Mouse (Mus musculus): ENCODE measurements around the gene Mars.

Gene Mars

GRCm38 (mm10) chr10:127285644-127286043, 25.9 kb downstream of the Mars start:
- DNase-seq: peak in 1 of 2 experiments; percentile 20

- DNase-seq: no peak
These were observed 26.7 kb downstream of the Mars start for GRCm38 (mm10) chr10:127284724-127285500.

GRCm38 (mm10) chr10:127284105-127284622, 27.4 kb downstream of the Mars start:
- DNase-seq: peak in 1 of 2 experiments; percentile 14

GRCm38 (mm10) chr10:127282620-127283215, 28.9 kb downstream of the Mars start:
- no peak for DNase-seq

DNA sequence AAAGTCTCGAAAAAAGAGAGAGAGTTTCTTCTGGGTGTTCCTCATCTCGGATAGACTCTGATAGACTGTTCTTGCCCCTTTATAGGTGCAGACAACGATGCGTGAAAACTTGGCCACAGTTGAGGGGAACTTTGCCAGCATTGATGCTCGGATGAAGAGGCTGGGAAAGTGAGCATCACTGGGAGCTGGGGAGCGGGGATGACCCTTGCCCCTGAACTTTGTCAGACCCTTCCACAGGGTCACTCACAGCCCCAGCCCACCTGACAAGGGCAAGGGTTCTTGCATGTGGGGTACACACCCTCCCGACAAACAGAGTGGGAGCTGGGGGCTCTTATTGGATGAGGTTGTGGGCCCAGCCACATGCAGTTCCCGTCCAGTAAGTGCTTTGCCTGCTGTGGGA, 30.3 kb downstream of the Mars start:
- no peak for DNase-seq

DNA sequence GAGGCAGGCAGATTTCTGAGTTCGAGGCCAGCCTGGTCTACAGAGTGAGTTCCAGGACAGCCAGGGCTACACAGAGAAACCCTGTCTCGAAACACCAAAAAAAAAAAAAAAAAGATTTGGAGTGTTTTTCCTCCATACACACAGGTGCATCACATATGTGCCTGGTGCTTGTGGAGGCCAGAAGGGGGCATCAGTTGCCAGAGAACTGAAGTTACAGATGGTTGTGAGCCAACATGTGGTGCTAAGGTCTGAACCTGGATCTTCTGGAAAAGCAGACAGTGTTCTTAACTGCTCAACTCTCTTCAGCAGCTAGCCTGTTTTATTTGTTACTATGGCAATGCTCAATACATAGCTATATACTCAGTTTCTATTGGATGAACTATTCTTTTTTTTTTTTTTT, 31.9 kb downstream of the Mars start:
- no peak for DNase-seq

- DNase-seq: no peak
These were observed 37.1 kb downstream of the Mars start for GRCm38 (mm10) chr10:127274261-127275022.

DNA sequence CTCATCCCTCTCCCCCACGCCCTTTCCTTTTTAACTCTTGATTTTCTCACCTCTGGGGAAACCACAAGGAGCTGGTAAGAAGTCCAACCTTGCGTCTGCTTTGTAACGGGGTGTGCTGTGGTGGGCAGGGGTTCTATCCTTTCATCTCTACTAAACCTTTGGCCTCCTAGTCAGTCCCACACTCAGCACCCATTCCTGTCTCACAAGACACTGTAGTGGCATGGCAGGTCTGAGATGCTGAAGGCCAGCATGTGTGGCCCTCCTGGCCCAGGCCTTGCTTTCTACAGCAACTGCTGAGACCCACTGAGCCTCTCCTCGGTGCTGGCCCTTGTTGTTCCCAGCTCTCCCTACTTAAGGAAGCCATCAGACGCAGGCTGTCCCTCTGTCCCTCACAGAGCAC, 39.2 kb downstream of the Mars start:
- DNase-seq: no peak

DNA sequence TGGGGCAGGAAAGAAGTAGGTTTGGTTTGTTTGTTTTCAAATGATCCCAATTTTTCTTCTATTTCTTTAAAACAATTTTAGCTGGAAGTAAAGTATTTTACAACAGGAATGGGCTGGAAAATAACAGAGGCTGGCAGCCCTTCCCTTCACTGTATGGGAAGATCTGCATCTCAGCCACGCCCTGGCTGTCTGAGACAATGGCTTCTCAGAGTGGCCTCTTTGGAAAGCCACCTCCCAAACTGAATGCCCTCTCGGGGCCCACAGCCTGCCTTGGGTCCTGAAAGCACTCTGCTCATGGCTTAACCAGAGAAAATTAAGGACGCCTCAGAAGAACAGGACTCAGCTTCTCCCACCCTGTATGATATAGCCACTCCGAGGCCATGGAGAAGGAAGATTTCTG, 41.7 kb downstream of the Mars start:
- no peak for DNase-seq

DNA sequence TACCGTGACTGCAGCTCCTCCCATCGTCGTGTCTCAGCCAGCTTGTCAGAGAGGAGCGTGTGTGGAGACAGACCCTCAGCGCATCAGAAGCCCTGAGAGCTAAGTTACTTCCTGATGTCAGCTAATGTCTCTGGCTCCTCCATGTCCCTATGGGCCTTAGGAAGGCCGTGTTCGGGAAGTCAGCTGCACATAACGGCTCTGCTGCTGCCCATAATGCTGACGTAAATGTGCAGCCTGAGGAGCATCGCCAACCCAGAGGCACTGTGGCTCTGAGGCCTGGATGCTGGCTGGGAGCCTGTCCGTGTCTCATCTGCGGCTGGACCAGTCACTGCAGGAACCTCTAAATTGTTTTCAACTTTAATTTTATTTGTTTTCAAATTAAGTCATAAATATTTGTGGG, 42.5 kb downstream of the Mars start:
- DNase-seq: peak in 1 of 2 experiments; percentile 37

- DNase-seq: no peak
These were observed 43.2 kb downstream of the Mars start for GRCm38 (mm10) chr10:127268401-127268800.

- no peak for DNase-seq
These were observed 44.3 kb downstream of the Mars start for GRCm38 (mm10) chr10:127267318-127267717.

- peak; percentile 91 to 94 for DNase-seq
These were observed 45.2 kb downstream of the Mars start, which contains the start of gene Dctn2 for GRCm38 (mm10) chr10:127266112-127267091. Gene Dctn2, plus strand, starts transcription at chr10:127266368.

DNA sequence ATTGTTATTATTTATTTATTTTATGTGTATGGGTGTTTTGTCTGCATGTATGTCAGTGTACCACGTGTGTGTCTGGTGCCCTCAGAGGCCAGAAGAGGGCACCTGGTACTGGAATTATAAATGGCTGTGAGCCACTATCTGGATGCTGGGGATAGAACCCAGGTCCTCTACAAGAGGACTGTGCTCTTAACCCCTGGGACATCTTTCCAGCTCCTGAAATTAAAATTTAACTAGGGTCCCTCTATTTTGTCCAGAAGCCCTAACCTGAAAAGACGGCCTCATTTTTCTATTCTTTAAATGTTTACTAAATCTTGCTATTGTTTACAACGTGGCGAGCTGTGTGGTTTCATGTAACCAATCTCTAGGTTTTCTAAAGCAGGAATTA, 45.9 kb downstream of the Mars start:
- no peak for DNase-seq

DNA sequence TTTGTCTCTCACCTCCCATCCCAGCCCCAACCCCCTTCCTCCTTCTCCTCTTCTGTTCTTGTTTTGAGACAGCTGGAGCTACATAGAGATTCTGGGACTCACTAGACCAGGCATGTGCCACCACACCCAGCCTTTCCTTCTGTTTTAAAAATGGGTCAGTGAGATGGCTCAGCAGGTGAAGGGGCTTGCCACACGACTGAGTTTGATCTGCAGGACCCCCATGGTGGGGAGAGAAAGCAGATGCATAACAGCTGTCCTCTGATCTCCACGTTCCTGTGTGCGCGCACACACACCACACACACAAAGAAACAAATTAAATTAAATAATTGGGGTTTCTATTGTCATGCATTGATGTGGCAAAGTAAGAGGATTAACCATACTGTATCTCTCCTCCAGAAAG, 46.6 kb downstream of the Mars start:
- no peak for DNase-seq

GRCm38 (mm10) chr10:127264336-127264735, 47.2 kb downstream of the Mars start:
- no peak for DNase-seq

DNA sequence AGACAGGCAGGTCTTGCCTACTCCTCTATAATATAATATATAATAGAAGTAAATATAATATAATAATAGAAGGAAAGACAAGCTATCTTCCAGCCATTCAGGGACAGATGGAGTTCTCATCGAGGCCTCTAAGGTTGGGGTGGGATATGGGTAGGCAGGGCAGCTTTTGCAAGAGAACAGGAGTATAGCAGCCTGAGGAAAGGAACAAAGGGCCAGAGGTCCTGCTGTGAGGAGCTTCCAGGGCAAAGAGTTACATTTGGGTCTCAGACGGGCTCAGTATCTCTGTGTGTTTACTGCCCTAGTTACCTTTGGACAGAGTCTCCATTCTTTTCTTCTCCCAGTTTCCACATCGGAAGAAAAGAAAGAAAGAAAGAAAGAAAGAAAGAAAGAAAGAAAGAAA, 48.0 kb downstream of the Mars start:
- no peak for DNase-seq

DNA sequence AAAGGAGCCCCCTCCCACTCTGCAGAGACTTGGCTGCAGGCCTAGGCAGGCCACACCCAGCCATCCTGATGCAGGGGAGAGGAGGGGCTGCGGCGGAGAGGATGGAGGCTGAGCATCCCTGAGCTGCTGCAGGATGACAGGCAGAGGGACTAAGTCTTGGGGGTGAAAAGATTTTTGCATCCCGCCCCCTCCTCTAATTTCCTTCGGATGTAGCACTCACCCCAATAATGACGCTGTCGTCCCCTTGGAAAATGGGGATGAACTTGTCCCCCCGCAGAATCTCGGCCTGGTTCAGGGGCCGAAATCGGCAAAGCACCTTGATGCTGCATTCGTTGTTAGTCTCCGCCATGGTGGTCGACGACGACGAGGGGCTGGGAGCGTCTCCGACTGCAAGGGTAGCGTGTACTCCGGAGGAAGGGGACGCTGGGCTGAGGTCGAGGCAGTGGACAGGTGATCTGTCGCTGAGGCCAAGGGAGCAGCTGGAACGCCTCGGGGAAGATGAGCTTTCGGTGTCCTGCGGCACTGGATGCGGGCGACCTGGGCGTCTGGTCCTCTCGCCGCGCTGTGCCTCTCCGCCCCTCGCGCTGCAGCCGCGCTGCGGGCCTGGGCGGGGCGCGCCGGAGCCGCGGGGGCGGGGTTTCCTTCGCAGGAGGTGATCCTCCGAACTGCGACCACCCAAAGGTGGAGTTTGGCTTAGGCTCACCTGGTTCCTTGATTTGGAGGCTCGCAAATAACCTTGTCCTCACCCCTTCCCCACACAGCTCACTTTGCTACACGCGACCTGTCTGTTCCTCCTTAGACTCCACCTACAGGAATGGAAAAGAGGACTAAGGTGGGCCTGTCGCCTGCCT, 48.8 kb downstream of the Mars start, which contains the start of gene Kif5a:
Kif5a (minus strand) TSS at position 801 of the 851 bp plus-strand sequence.
- DNase-seq: peak; percentile 77 to 86

DNA sequence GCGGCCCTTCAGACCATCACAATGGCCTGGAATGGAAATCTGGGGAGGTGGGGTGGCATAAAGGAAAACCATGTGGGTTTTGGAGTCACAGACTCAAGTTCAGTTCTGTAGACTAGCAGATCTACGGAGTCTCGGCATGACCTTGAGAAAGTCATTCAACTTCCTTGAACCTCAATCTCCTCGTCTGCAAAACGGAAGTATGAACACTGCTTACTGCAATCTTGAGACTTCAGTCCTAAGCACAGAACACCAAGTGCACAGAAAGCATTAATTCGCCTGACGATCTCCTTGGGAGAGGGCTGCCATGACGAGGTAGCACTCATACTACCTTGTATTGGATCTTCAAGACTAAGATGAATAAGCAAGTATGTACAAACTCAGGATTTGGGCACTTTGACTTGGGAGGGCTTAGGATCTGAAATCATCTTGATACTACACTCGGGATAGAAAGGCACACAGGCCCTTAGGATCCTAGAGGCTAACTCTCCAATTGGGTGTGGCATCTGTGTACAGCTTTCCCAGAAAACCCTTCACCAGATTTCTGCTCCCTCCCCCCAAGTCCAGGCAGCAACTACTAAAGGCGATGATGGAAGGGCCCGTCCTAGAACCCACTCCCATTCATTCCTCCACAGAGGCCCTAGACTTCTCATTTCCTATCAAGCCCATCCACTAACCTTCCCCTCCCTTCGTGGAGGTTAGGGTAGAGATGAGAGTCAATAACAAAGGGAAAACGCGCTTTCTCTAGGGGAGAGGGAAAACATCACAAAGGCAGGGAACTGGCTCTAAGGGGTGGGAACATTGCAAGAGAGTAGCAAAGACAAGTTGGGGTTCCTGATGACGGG, 49.7 kb downstream of the Mars start:
- DNase-seq: no peak

- DNase-seq: no peak
These were observed 53.1 kb downstream of the Mars start for GRCm38 (mm10) chr10:127258489-127258888.
